ENCODE assay signal across 1 mouse cellular context in the genomic region with DNA sequence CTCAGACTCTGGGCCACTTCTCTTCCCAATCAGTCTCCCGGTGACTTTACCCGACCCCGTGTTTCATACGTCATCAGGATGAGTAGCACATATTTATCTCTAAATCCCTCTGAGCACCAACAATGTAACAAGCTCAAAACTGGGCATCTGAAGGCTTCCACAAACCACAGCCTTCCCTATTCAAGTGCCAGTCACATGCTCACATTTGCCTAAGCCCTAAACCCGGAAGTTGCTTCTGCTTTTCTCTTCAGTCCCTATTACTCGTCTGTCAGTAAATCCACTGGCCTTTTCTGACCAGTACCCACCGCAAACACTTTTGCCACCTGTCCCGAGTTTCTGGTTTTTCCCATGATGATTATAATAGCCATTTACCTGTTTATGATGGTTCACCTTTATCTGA.
TF ChIP-seq lines count a peak whose summit lies in the region.

No protein-coding gene starts in this region.

TF ChIP-seq in myocyte, 11 proteins besides CTCF, POLR2A, EP300 and RAD21:
- TF ChIP-seq USF1 (IDR thresholded peaks at IDR 0.05; ENCODE audit: low read depth) = peak; percentile 34
- TF ChIP-seq TCF3 (IDR thresholded peaks at IDR 0.05; ENCODE audit: insufficient read length, low read depth) = no peak
TF ChIP-seq in myocyte: peak in this region for 1.
